Mouse (Mus musculus) MEL (cell line): ENCODE data around the gene Ropn1. TPM values are rescaled to one million over a fixed set of nuclear protein-coding genes. Genes with fewer than 3 reads are reported as not detected.

Source experiments
- DNase-seq: peaks from one replicate; pipeline ENCODE4 v3.0.0; 2011; ENCODE audit warnings: low read depth, low spot score
- H3K27ac ChIP-seq: 2 replicates; pipeline ENCODE4 v1.5.1; 2012; ENCODE audit warnings: low read depth, mild to moderate bottlenecking, control low read depth, low read length, moderate library complexity; ENCODE audit not compliant: control insufficient read depth
- H3K27me3 ChIP-seq, 2 experiments: fragments of 150-350 bp in 1 of 2; sonication (generic) in 1 of 2; 2 replicates each; pipeline ENCODE4 v1.6.1; 2012; ENCODE audit warnings: low read length in 2 of 2, mild to moderate bottlenecking in 2 of 2, improper control_type of control experiment in 1 of 2, moderate library complexity in 1 of 2; ENCODE audit not compliant: insufficient read depth in 2 of 2, control insufficient read depth in 1 of 2
- H3K36me3 ChIP-seq, 2 experiments: 2 replicates each; pipeline ENCODE4 v1.6.1; 2012 to 2014; ENCODE audit warnings: low read length in 2 of 2, improper control_type of control experiment in 1 of 2, inconsistent platforms in 1 of 2, mild to moderate bottlenecking in 1 of 2; ENCODE audit not compliant: insufficient read depth in 2 of 2, control insufficient read depth in 1 of 2
- H3K4me1 ChIP-seq, 2 experiments: fragments of 150-350 bp in 1 of 2; sonication (generic) in 1 of 2; 2 replicates each; pipeline ENCODE4 v1.6.1; 2012; ENCODE audit warnings: low read length in 2 of 2, improper control_type of control experiment in 1 of 2, mild to moderate bottlenecking in 1 of 2; ENCODE audit not compliant: insufficient read depth in 2 of 2, control insufficient read depth in 1 of 2
- H3K4me3 ChIP-seq, 2 experiments: fragments of 150-350 bp in 1 of 2; sonication (generic) in 1 of 2; 2 replicates each; pipeline ENCODE4 v1.5.1; 2012; ENCODE audit warnings: low read depth in 2 of 2, low read length in 2 of 2, mild to moderate bottlenecking in 2 of 2, moderate library complexity in 2 of 2, control low read depth in 1 of 2, improper control_type of control experiment in 1 of 2; ENCODE audit not compliant: control insufficient read depth in 1 of 2, insufficient read depth in 1 of 2
- H3K79me2 ChIP-seq: 2 replicates; pipeline ENCODE4 v1.6.1; 2012; ENCODE audit warnings: mild to moderate bottlenecking, low read length, moderate library complexity; ENCODE audit not compliant: control insufficient read depth, poor library complexity, insufficient read depth
- H3K9ac ChIP-seq: 2 replicates; pipeline ENCODE4 v1.6.1; 2012; ENCODE audit warnings: low read depth, mild to moderate bottlenecking, control low read depth, low read length, moderate library complexity; ENCODE audit not compliant: control insufficient read depth, poor library complexity, severe bottlenecking
- H3K9me3 ChIP-seq: fragments of 150-350 bp; sonication (generic); replicated peaks from 2 replicates; pipeline ENCODE4 v1.6.1; 2012; ENCODE audit warnings: mild to moderate bottlenecking, low read length, improper control_type of control experiment, moderate library complexity; ENCODE audit not compliant: insufficient read depth
- BHLHE40 ChIP-seq: IDR thresholded peaks from 2 replicates; pipeline ENCODE4 v1.6.1; 2012; ENCODE audit warnings: low read depth, mild to moderate bottlenecking, inconsistent platforms, low read length, improper control_type of control experiment, borderline replicate concordance
- CHD1 ChIP-seq: IDR thresholded peaks from 2 replicates; pipeline ENCODE4 v1.6.1; 2012; ENCODE audit warnings: low read depth, mild to moderate bottlenecking, inconsistent platforms, low read length, improper control_type of control experiment
- CHD2 ChIP-seq: IDR thresholded peaks from 2 replicates; pipeline ENCODE4 v1.6.1; 2011; ENCODE audit warnings: low read length, improper control_type of control experiment
- CTCF ChIP-seq, 3 experiments: IDR thresholded peaks in 2 of 3; conservative IDR thresholded peaks in 1 of 3; 2 replicates each; pipeline ENCODE4 v1.5.1; 2011 to 2012; ENCODE audit warnings: low read length in 3 of 3, low read depth in 2 of 3, mild to moderate bottlenecking in 2 of 3, improper control_type of control experiment in 1 of 3, inconsistent platforms in 1 of 3, mixed read lengths in 1 of 3, moderate library complexity in 1 of 3; ENCODE audit not compliant: control insufficient read depth in 1 of 3, insufficient read depth in 1 of 3, poor library complexity in 1 of 3, severe bottlenecking in 1 of 3
- ELF1 ChIP-seq: IDR thresholded peaks from 2 replicates; pipeline ENCODE4 v1.6.1; 2014; ENCODE audit warnings: low read depth, mild to moderate bottlenecking, inconsistent platforms, low read length, improper control_type of control experiment, moderate library complexity
- ETS1 ChIP-seq: IDR thresholded peaks from 2 replicates; pipeline ENCODE4 v1.6.1; 2012; ENCODE audit warnings: low read depth, mild to moderate bottlenecking, inconsistent platforms, low read length, improper control_type of control experiment, moderate library complexity
- HCFC1 ChIP-seq: IDR thresholded peaks from 2 replicates; pipeline ENCODE4 v1.6.1; 2012; ENCODE audit warnings: low read depth, mild to moderate bottlenecking, inconsistent platforms, low read length, improper control_type of control experiment, moderate library complexity
- MAX ChIP-seq: IDR thresholded peaks from 2 replicates; pipeline ENCODE4 v1.6.1; 2011; ENCODE audit warnings: low read length, improper control_type of control experiment
- MYB ChIP-seq: IDR thresholded peaks from 2 replicates; pipeline ENCODE4 v1.6.1; 2011; ENCODE audit warnings: mild to moderate bottlenecking, low read depth, low read length, improper control_type of control experiment
- MYC ChIP-seq: IDR thresholded peaks from 2 replicates; pipeline ENCODE4 v1.6.1; 2011; ENCODE audit warnings: low read depth, mild to moderate bottlenecking, low read length, improper control_type of control experiment, moderate library complexity
- POLR2AphosphoS5 ChIP-seq: IDR thresholded peaks from 2 replicates; pipeline ENCODE4 v1.6.1; 2012; ENCODE audit warnings: low read depth, borderline replicate concordance, mild to moderate bottlenecking, inconsistent platforms, low read length, moderate library complexity, mixed read lengths
- SIN3A ChIP-seq: IDR thresholded peaks from 2 replicates; pipeline ENCODE4 v1.6.1; 2012; ENCODE audit warnings: low read length, improper control_type of control experiment, inconsistent platforms
- SMC3 ChIP-seq: IDR thresholded peaks from 2 replicates; pipeline ENCODE4 v1.6.1; 2011; ENCODE audit warnings: low read depth, low read length, improper control_type of control experiment
- TAL1 ChIP-seq: IDR thresholded peaks from 2 replicates; pipeline ENCODE4 v1.6.1; 2012; ENCODE audit warnings: mild to moderate bottlenecking, inconsistent platforms, low read length, moderate library complexity, mixed read lengths
- TCF12 ChIP-seq: IDR thresholded peaks from 2 replicates; pipeline ENCODE4 v1.6.1; 2014; ENCODE audit warnings: low read depth, mild to moderate bottlenecking, inconsistent platforms, low read length, improper control_type of control experiment, moderate library complexity
- USF1 ChIP-seq: IDR thresholded peaks from 2 replicates; pipeline ENCODE4 v1.6.1; 2014; ENCODE audit warnings: low read depth, mild to moderate bottlenecking, inconsistent platforms, low read length, improper control_type of control experiment, moderate library complexity
- USF2 ChIP-seq, 2 experiments: IDR thresholded peaks; 2 replicates each; pipeline ENCODE4 v1.6.1; 2011 to 2012; ENCODE audit warnings: improper control_type of control experiment in 2 of 2, low read length in 2 of 2, borderline replicate concordance in 1 of 2, inconsistent platforms in 1 of 2, low read depth in 1 of 2, mild to moderate bottlenecking in 1 of 2; ENCODE audit not compliant: insufficient read depth in 1 of 2
- ZC3H11A ChIP-seq: IDR thresholded peaks from 2 replicates; pipeline ENCODE4 v1.6.1; 2012; ENCODE audit warnings: low read depth, mild to moderate bottlenecking, inconsistent platforms, low read length, improper control_type of control experiment
- ZKSCAN1 ChIP-seq: IDR thresholded peaks from 2 replicates; pipeline ENCODE4 v1.6.1; 2012; ENCODE audit warnings: low read depth, mild to moderate bottlenecking, inconsistent platforms, low read length, improper control_type of control experiment, moderate library complexity
- ZMIZ1 ChIP-seq: IDR thresholded peaks from 2 replicates; pipeline ENCODE4 v1.6.1; 2012; ENCODE audit warnings: low read depth, mild to moderate bottlenecking, inconsistent platforms, low read length, improper control_type of control experiment, moderate library complexity
- ZNF384 ChIP-seq: IDR thresholded peaks from 2 replicates; pipeline ENCODE4 v1.6.1; 2012; ENCODE audit warnings: low read depth, mild to moderate bottlenecking, inconsistent platforms, low read length, improper control_type of control experiment
- polyA plus RNA-seq, 2 experiments: library from polyadenylated mRNA; stranded (reverse) in 1 of 2; unstranded in 1 of 2; fragments of >175 nt in 1 of 2; fragments of >200 nt in 1 of 2; gene quantifications; 2 replicates each; pipeline versions ENCODE4 v1.2.1 to v1.2.4; 2012; ENCODE audit warnings: low replicate concordance in 2 of 2, low read depth in 1 of 2; ENCODE audit not compliant: insufficient read length in 2 of 2, insufficient read depth in 1 of 2, missing spikeins in 1 of 2
- total RNA-seq: library from RNA; depleted of rRNA; stranded (reverse); fragments of 300-350 nt; gene quantifications from 2 replicates; pipeline ENCODE4 v1.2.3, GENCODE M21; 2012

Gene Ropn1
- total and polyA plus RNA-seq, 3 experiments, result not detected

DNA sequence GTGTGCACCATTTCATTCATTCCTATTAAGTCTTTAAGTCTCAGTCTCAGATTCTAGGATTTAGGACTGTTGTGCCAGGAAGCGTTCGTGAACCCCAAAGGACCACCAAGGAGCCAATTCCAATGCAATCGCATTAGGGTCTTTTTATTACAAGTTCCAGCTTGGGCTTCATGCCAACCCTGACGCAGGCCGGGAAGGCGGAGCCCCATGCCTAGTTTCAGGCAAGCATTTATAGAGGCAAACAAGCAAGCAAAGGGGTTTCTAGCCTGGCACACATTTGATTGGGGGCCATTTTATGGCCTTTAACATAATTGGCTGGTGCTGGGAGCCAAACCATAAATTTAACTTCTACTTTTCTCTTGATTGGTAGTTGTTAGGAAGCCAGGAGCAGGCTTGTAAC lies 24.6 kb downstream of the Ropn1 start:
- Histone ChIP-seq H3K9ac (no peak overlapping the region), H3K4me1 (no peaks in the 10 kb centered on the region), H3K4me3 (no peak overlapping the region), H3K79me2 (no peaks in the 10 kb centered on the region), H3K9me3 (no peaks in the 10 kb centered on the region), H3K36me3 (no peaks in the 10 kb centered on the region), H3K27ac (no peak overlapping the region), H3K27me3 (0 out of 4 replicates have a peak, but pooled peaks cover 0 to 2% of the 10 kb centered on the region in 2 experiments)
- TF ChIP-seq POLR2AphosphoS5, result no peak
- no peak for TF ChIP-seq ELF1
- TF ChIP-seq TCF12, result no peak
- no peak for TF ChIP-seq ZNF384
- TF ChIP-seq USF1, result no peak
- no peak for TF ChIP-seq ZC3H11A
- TF ChIP-seq ZMIZ1, result no peak
- no peak for TF ChIP-seq ETS1
- TF ChIP-seq CHD2, result no peak
- TF ChIP-seq CHD1, result no peak
- TF ChIP-seq MYC, result no peak
- no peak for DNase-seq

DNA sequence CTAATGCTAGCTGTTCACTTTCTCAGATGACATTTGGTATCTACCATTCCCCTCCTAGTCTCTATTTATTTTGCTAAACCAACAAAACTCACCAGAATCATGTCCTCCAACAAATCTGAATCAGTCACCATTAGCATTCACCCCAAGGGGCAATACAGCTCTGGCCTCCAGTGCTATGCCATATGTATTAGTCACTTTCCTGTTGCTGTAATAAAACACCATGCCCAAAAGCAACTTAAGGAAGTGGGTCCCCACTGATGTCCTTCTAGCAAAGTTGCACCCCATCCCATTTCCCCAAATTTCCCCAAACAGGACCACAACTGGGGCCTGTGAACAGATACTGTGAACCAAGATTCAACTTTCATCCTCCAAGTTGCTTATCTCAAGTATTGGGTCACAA lies 32.1 kb downstream of the Ropn1 start:
- H3K9ac ChIP-seq, result no peak overlapping the region
- H3K27me3 ChIP-seq, result no peaks in the 10 kb centered on the region
- H3K36me3 ChIP-seq, result no peaks in the 10 kb centered on the region
- TF ChIP-seq MAX, result no peak
- no peak for TF ChIP-seq MYB
- no peak for TF ChIP-seq USF1
- TF ChIP-seq SIN3A, result no peak
- TF ChIP-seq HCFC1, result no peak
- TF ChIP-seq, all 39 proteins: peak for 0
- DNase-seq, result no peak
- Histone ChIP-seq H3K4me3 (no peak overlapping the region), H3K4me1 (no peaks in the 10 kb centered on the region), H3K27ac (no peak overlapping the region), H3K79me2 (no peaks in the 10 kb centered on the region), H3K9me3 (no peaks in the 10 kb centered on the region)

DNA sequence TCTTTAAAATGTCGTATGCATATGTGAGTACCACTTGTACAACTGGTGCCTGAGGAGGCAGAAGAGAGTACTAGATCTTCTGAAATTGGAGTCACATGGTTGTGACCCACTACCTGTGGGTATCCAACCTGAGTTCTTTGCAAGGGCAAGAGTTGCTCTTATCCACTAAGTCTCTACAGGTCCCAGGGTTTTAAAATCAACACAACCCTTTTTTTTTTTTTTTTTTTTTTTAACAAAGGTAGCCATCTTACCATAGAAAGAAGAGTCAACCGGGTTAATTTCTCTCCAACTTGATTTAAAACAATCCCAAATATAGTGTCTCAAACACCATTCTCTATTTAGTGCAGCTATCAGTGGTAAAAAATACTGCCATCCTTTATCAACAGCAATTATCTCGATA lies 40.2 kb downstream of the Ropn1 start:
- no peak overlapping the region for H3K27ac ChIP-seq
- H3K27me3 ChIP-seq, result no peaks in the 10 kb centered on the region
- H3K4me3 ChIP-seq, result peak overlapping the region in 1 of 2 experiments; percentile 37; a peak in 1 of 4 replicates
- H3K79me2 ChIP-seq, result peaks cover 4% of the 10 kb centered on the region
- DNase-seq, result no peak
- peaks cover 4 to 9% of the 10 kb centered on the region in 2 experiments for H3K4me1 ChIP-seq
- H3K9me3 ChIP-seq, result no peaks in the 10 kb centered on the region
- H3K36me3 ChIP-seq, result peaks cover 0 to 18% of the 10 kb centered on the region in 2 experiments; a peak in 2 of 4 replicates
- no peak overlapping the region for H3K9ac ChIP-seq
- no peak for TF ChIP-seq SMC3
- no peak for TF ChIP-seq ZKSCAN1
- TF ChIP-seq BHLHE40, result no peak
- no peak for TF ChIP-seq TAL1
- TF ChIP-seq CTCF (IDR thresholded peaks at IDR 0.05 in 2 of 3, conservative IDR thresholded peaks at IDR 0.05 in 1 of 3; ENCODE audit: control insufficient read depth in 1 of 3, insufficient read depth in 1 of 3, low read depth in 2 of 3, low read length in 3 of 3, poor library complexity in 1 of 3, severe bottlenecking in 1 of 3), result no peak
- no peak for TF ChIP-seq USF2 (IDR thresholded peaks at IDR 0.05; ENCODE audit: borderline replicate concordance in 1 of 2, insufficient read depth in 1 of 2, low read depth in 1 of 2, low read length in 2 of 2)
- no peak; the same call in 1 of the 2 replicates for TF ChIP-seq SIN3A
- TF ChIP-seq POLR2AphosphoS5, result no peak
